Mouse (Mus musculus) neutrophil, adult 5-6 weeks (primary cell): ENCODE results near the gene 2810408A11Rik. TPM values are rescaled to one million over a fixed set of nuclear protein-coding genes. Genes with fewer than 3 reads are reported as not detected.
A peak's percentile ranks its signal among the peaks of the same experiment; 100 is the strongest.

ENCODE experiments used
- ATAC-seq: fragments of 151-379, 151-347 bp; 2 replicates; pipeline ENCODE4 v1.8.0; 2017; ENCODE audit warnings: mild to moderate bottlenecking, moderate TSS enrichment; ENCODE audit not compliant: insufficient number of reproducible peaks, poor library complexity, low FRiP score, severe bottlenecking; ENCODE audit errors: extremely low read depth
- total RNA-seq: library from RNA; stranded (forward); fragments of 200-1000 nt; gene quantifications from 2 replicates; pipeline ENCODE4 v1.2.3, GENCODE M21; 2017

The 2810408A11Rik gene
- total RNA-seq, 1 experiment from 2014 or later: 2.8 TPM

DNA sequence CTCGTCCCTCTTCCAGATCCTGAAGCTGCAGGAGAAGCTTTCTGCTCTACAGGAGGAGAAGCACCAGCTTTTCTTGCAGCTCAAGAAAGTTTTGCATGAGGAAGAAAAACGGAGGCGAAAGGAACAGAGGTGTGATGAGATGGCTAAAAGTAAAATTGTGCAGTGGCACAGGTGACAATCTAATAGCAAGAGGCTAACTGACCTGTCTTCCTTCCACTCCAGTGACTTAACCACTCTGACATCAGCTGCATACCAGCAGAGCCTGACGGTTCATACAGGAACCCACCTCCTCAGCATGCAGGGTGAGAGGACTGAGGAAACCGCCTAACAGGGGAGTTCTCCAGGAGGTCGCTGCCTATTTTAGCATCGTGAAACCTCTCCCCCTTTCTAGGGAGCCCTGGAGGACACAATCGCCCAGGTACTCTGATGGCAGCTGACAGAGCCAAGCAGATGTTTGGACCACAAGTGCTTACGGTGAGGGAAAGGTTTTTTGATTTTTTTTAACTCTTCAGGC is 14.2 kb upstream of the 2810408A11Rik start:
- ATAC-seq: no peak

DNA sequence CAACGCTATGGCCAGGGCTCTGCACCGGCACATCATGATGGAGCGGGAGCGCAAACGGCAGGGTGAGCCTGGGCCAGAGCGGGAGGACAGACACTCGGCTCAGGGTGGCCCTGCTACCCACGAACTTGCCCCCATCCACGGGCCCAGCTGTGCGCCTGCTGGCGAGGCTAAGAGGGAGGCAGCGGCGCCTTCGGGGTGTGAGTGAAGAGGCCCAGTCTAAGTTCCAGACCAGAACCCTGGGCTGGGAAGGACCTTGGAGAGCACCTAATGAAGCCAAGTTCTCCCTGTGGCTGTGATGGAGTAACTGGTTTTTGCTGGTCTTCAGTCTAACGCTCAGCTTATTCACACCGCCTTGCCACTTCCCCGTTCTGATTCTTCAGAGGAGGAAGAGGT is 13.6 kb upstream of the 2810408A11Rik start:
- no peak for ATAC-seq

DNA sequence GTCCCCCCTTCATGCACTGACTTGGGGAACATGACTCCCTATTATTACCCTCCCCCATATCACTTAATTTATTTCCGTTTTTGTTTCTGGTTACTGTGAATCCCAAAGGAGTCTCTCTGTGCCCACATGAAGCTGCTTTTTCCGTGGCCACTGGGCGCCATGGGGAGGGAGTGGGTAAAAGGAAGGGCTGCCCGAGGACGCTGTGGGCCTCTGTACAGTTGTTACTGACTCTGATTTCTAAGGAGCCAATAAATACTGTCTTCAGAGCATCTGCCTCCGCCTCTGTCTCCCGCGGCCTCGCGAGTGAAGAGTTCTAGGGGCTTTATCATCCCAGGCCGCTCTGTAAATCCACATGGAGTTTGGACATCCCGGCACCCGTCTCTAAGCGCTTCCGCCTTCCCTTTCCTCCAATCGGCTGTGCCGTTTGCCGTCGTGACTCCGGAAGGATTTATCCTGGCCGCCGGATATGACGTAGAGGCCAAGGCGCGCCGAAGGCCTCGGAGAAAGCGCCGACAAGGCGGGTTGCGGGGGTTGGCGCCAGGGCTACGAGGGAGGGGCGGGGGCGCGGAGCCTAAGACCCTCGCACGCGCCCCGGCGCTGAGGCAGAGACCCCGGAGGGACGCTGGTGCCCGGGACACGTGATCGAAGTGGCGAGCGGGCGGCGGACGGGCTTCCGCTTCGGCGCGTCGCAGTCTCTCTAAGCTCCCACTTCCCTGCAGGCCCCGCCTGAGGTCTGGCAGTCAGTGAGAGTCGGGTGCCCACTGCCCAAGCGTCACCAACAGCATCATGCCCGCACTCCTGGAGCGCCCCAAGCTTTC is 13.0 kb upstream of the 2810408A11Rik start, which contains the start of gene Gps2:
Gene Gps2 (plus strand): TSS at position 335 of the 818 bp plus-strand sequence.
- ATAC-seq: peak; percentile 89

DNA sequence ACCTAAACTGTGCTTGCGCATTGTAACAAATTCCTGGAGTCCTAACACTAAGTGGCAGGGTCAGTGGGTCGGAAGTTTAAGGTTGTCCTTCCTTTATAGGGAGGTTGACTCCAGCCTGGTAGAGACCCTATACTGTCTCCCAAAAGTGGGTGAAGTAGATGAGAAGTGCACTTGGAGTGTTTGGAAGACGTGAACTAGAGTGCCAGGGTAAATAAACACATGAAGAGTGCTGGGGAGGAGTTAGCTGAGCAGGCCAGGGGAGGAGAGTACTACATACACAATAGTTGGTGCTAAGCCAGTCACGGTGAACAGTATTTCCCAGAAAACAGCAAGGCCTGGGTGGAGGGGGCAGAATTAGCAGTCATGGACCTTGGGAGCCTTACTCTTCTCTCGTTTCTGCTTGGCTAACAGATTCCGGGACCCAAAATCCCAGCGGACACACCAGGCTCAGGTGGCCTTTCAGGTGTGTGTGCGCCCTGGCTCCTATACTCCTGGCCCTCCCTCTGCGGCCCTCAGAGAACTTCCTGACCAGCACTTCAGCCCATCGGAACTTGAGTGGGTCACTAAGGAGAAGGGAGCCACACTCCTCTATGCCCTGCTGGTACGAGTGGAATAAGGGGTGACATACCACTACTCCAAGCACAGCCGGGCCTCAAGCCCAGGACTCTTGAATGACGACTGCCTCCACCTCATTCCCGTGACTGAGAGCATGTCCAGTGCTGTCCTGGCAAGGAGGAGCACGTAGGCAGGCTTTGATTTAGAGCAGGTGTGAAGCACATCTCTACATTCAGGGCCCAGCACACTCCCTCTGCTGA is 12.1 kb upstream of the 2810408A11Rik start:
- no peak for ATAC-seq

DNA sequence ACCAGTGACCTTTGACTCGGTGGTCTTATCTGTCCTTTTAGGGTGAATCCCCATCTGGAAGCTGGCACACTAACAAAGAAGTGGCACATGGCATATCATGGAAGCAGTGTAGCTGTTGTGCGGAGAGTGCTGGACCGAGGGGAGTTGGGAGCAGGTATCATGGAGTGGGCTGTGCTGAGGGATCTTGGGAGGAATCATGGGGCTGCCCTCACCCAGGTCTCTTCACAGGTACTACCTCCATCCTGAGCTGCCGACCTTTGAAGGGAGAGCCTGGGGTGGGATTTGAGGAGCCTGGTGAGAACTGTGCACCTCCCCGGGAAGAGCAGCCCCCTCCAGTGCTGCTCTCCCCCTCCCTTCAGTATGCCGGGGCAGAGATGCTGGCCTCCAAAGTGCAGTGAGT is 10.9 kb upstream of the 2810408A11Rik start:
- no peak for ATAC-seq

DNA sequence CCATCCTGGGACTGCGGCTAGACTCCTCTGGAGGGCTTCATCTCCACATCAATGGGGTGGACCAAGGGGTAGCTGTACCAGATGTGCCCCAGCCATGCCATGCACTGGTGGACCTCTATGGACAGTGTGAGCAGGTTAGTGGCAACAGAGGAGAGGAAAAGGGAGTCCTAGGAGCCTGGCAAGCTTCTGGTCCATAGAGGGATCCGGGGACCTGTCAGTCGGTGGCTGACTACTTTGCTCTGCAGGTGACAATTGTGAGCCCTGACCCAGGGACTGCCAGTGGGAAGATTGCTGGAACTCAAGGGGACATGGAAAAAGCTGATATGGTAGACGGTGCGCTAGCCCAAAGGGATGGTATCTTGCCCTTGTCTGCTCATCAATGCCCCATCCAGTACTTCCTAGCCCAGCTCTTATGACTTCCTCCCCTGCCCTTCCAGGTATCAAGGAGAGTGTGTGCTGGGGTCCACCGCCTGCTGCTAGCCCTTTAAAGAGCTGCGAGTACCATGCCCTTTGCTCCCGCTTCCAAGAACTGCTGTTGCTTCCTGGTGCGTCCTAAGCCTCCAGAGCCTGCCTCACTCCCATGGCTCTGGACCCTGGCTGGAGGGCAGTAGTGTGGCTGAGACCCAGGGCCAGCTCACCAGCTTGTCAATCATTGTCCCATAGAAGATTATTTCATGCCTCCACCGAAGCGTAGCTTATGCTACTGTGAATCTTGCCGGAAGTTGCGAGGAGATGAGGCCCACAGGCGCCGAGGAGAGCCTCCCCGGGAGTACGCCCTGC is 10.2 kb upstream of the 2810408A11Rik start:
- no peak for ATAC-seq

DNA sequence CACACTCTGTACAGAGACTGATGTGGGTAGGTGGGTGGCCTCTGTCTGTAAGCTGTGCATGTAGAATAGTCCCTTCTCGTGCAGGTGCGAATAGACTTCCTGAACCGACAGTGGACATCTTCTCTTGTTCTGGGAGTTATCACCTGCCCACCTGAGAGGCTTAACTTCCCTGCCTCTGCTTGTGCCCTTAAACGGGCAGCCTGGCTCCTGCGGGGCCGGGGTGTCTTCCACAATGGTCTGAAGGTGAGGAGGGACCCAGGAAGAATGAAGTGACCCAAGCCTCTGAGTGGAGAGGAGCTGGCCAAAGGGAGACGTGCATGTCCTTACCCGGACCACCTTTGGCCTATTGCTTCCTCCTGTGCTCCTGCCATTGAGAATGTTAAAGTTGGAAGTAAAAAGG is 9.4 kb upstream of the 2810408A11Rik start:
- no peak for ATAC-seq

DNA sequence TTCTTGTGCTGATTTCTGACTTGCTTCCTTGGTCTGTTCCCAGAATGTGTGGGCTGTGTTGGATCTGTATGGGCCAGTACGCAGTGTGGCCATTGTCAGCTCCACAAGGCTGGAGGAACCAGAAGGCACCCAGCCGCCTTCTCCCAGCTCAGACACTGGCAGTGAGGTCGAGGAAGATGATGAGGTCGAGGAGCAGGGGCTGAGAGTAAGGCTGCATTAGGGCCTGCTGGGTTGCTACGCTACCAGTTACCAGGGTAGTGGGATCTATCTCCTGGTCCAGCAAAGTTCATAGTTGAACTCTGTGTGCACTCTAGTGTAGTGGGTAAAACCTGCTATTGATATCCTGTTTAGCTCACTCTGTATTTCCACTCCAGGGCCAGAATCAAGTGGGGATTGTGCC is 8.4 kb upstream of the 2810408A11Rik start:
- no peak for ATAC-seq

DNA sequence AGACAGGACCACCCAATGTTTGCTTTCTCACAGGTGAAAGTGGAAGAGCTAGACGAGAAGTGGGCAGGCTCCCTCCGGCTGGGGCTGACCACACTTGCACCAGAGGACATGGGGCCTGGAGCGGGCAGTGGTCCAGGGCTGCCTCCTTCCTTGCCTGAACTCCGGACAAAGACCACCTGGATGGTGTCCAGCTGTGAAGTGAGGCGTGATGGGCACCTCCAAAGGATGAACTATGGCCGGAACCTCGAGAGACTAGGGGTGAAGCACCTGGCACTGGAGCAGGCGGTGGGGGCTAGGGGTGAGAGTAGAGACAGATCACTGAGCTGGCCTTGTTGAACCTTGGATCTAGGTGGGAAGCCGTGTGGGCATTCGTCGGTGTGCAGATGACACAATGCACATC is 7.9 kb upstream of the 2810408A11Rik start:
- ATAC-seq: no peak

DNA sequence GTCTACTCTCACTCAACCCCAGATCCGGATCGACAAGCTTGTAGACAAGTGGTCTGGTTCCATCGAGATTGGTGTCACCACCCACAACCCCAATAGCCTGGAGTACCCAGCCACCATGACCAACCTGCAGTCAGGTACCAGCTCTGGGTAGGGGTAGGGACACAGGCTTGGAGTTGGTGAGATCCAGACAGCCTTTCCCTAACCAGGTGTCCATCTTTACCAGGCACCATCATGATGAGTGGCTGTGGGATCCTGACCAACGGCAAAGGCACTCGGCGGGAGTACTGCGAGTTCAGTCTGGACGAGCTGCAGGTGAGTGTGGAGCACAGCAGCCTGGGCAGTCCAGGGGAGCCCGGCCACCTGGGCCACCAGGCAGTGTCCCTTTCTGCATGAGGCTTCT is 3.5 kb upstream of the 2810408A11Rik start:
- no peak for ATAC-seq

DNA sequence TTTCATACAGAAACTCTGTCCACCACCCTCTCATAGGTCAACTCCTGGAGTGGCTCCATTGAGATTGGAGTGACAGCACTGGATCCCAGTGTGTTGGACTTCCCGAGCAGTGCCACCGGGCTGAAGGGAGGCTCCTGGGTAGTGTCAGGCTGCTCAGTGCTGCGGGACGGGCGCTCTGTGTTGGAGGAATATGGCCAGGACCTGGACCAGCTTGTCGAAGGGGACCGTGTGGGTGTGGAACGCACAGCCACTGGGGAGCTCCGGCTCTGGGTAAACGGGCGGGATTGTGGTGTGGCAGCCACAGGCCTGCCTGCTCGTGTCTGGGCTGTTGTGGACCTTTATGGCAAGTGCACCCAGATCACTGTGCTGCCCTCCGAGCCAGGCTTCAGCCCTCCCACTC is 2.2 kb upstream of the 2810408A11Rik start:
- no peak for ATAC-seq

DNA sequence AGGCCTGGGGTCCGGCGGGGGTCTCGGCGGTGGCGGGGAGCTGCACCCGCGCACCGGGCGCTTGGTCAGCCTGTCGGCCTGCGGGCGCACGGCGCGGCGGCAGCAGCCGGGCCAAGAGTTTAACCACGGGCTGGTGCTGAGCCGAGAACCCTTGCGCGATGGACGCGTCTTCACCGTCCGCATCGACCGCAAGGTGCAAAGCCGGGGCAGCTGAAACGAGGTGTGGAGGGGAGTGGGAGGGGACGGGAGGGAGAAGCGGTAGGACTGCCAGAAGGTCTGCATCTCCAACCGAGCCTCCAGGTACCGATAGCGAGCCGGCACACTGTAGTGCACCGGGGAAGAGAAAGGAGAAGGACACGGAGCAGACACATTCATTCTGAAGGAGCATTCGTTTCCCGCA is 1.2 kb upstream of the 2810408A11Rik start:
- no peak for ATAC-seq

DNA sequence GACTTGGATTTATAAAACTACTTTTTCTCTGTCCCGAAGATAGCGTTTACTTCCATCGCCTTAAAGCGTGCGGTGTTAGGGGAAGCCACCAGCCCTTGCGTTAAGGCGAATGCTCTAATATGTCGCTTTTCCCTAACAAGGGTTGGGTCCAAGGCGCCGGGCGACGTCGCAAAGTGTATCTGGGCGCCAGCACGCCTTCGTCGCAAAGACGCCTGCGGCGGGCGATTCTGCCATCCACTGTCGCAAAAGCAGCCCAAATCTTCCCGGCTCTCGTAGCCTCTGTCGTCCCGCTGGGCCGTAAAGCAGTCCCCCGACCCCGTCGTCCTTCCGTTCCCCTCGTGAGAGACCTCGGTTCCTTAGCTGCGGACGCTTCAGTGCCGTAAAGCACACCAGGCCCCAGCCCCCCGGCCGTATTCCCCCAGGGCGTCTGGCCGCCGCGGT is 639 bp upstream of the 2810408A11Rik start:
- ATAC-seq: peak; percentile 75

DNA sequence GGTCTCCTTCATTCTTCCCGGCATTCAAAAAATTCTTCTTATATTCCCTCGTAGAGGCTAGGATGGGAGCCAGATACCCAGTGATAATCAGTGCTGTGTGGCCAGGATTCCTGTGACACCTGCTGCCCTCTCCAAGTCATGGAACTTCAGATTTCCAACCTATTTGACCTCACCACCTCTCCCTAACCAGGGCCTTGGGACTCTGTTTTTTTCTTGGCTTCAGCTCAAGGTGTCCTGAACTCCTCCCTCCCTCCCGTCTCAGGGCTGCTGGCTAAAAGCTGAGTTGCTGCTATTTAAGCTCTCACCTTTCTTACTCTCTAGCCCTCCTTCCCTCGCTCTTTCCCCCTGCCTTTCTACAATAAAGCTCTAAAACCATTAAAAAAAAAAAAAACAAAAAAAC is 917 bp downstream of the 2810408A11Rik start:
- no peak for ATAC-seq

DNA sequence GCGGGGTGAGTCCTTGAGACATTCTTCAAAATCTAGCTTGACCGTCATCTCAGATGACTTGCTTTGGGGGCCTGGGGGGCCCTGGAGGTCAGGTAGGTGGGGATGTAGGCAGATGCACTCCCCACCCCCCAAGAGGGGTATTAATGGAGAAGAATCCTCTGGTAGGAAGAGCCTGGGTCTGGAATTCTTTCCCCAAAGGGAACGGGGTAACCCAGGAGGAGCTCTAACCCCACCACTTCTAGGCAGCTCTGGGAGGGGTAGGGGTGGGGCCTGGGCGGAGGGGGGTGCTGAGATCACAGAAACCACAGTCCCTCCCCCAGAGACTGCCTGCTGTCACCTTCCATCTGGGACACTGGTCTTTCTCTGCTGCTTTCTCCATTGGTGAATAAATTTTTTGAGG is 5.5 kb downstream of the 2810408A11Rik start, which contains the start of gene Acap1:
Gene Acap1 (minus strand): TSS at position 249 of the 400 bp plus-strand sequence.
- ATAC-seq: peak; percentile 51

DNA sequence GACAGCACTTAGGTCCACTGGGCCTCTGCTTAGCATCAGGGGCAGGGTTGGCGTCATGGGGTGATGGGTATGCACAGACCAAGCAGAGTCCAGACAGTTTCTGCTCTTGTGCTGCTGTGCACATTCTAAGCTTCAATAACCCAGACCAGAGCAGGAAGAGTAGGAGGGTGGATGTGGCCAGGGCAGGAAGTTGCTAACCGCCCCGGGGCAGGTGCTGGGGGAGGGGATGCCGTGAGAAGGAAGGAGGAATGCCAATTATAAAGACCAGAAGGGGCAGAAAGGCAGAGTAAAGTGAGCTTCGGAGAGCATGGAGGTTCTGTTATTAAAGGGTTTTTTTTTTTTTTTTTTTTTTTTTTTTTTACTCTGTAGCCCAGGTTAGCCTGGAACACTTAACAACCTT is 6.1 kb downstream of the 2810408A11Rik start:
- peak; percentile 87 for ATAC-seq

DNA sequence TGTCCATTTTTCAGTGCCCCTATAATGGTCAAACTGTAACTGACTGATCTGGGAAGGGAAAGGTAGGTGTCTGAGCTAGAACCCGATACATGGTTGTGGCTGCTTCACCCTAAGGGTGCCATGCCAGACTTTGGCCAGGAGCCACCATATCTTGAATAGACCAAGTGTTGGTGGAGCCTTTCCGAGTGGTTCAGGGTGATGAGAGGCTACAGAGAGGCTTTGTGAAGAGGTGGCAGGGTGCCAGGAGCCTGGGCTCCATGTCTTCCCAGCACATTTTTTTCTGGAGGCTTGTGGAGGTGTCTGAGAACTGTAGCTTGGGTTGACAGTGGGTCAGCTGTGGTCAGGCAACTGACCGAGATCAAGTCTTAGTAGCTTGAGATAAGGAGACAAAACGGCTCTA is 9.3 kb downstream of the 2810408A11Rik start:
- ATAC-seq: no peak

DNA sequence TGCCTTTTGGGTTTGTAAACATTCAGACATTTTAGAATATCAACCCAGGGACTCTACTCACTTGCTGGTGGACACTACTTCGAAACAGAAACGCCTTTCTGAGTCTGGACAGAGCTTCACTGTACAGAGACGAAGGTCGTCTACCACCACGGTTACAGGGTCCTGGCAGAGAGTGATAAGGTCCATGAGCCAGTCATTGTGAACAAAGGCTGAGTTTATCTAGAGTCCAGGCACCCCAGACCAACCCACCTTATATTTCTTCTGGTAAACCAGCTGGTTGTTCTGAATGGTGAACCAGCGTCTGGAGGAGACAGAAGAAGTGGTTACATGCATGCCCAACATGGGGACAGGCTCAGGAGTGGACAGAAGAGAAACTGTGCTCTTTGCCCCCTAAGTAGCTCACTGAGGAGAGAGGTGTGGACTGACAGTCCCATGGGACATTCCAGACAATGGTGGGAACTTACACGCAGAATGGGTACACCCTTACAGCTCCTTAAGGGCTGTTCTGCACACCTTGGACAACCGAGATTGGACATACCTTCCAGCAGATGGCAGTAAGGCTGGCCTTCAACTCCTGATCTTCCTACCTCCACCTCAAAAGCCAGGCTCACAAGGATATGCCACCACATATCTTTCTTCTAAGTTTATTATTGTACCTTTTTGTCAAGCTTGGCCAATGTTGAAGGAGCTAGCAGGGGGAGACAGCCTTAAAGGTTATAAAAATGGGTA is 13.7 kb downstream of the 2810408A11Rik start:
- no peak for ATAC-seq
